Mouse (Mus musculus): ENCODE measurements at regions not wholly inside any gene's neighbourhood (a gene's known extent, or its start where the extent isn't known, plus 50 kb on each side); places are given as distances from the start of the nearest gene placed in this dataset.

DNA sequence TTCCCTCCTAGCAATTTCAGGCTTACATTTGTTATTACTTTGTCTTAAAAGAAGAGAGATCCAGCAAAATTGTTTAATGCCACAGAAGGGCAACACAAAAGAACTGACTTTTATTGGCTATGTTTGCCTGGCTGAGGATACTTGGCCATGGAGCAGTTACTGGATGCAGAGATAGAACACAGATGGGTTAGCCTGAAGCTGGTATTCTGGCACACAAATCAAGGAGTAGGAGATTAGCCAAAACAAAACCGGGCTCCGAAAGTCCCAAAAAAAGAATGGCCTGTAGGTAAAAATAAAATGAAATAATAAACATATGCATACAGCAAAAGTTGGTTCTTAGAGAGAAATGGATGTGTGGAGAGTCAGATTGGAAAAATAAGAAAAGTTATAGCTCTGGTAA lies 78.2 kb upstream of the Tmtc2 start:
- ATAC-seq (ENCODE audit: low FRiP score) = no peak
- 86% methylated on average over 2 of the region's 2 CpGs for WGBS
- no peaks in the 10 kb centered on the region for H3K4me1 ChIP-seq (ENCODE audit: control insufficient read depth, insufficient read depth, low read length)
- DNase-seq (ENCODE audit: low spot score, missing footprints) = peak; percentile 51
- H3K4me3 ChIP-seq (ENCODE audit: low read depth, low read length) = no peak overlapping the region
- H3K36me3 ChIP-seq (ENCODE audit: control insufficient read depth, insufficient read depth, low read length) = no peaks in the 10 kb centered on the region
- no peaks in the 10 kb centered on the region for H3K27me3 ChIP-seq (ENCODE audit: control insufficient read depth, insufficient read depth, low read length)
- no peak overlapping the region for H3K4me2 ChIP-seq
- no peak overlapping the region for H3K9ac ChIP-seq (ENCODE audit: low read length)
- H3K9me3 ChIP-seq (ENCODE audit: control insufficient read depth, low read length) = no peaks in the 10 kb centered on the region
- H3K27ac ChIP-seq (ENCODE audit: low read depth, low read length) = no peak overlapping the region

DNA sequence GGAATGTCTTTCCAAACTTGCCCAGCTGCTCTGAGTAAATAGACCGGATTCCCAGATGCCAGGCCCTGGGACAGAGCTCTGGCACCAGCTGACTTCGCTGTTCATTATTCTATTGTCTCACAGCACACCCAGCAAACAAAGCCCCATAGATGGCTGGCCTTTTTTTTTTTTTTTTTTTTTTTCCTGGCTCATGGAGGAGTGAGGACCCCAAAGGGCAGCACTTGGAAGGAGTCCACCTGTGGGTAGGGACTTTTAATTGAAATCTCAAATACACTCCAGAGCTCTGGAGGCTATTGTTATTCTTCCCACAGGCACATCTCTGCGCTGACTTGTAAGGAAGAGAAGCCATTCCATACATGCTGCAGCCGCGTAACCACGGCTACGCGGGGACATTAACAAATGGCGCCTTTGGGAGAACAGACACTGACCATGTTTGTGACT lies 64.8 kb upstream of the Tmtc2 start:
- Histone ChIP-seq H3K27me3 (ENCODE audit: control insufficient read depth, insufficient read depth, low read length) (no peaks in the 10 kb centered on the region), H3K36me3 (ENCODE audit: control insufficient read depth, insufficient read depth, low read length) (no peaks in the 10 kb centered on the region), H3K9me3 (ENCODE audit: control insufficient read depth, low read length) (no peaks in the 10 kb centered on the region), H3K4me1 (ENCODE audit: control insufficient read depth, insufficient read depth, low read length) (no peaks in the 10 kb centered on the region), H3K9ac (ENCODE audit: low read length) (no peak overlapping the region), H3K4me3 (ENCODE audit: low read depth, low read length) (no peak overlapping the region), H3K27ac (ENCODE audit: low read depth, low read length) (0 out of 2 replicates have a peak overlapping the region, but pooled peaks have one; percentile 48), H3K4me2 (no peak overlapping the region)
- ATAC-seq (ENCODE audit: low FRiP score) = peak; percentile 89
- peak; percentile 84 for DNase-seq (ENCODE audit: low spot score, missing footprints)
- 80% methylated on average over 9 of the region's 9 CpGs for WGBS

DNA sequence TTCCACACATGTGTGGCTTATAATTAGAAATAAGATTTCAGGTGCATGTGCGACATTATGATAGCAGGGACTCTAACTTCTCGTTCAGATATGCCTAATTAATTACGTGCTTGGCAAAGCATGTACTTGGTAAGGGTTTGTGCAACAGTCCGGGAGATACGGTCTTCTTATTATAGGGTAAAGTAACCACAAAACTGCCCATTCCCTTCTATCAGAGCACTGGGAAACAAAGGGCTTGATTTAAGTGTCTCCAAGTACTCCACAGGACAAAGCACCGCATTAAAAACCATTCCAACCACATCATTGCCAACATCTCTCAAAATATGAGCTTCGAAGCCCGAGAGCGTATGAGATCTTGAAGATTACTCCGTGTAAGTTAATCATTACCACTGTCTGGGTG lies 64.2 kb upstream of the Tmtc2 start:
- no peak overlapping the region for H3K4me3 ChIP-seq (ENCODE audit: low read depth, low read length)
- no peak for DNase-seq (ENCODE audit: low spot score, missing footprints)
- no peak; the same call in 1 of the 2 replicates for ATAC-seq (ENCODE audit: low FRiP score)
- no peak overlapping the region for H3K4me2 ChIP-seq
- H3K27me3 ChIP-seq (ENCODE audit: control insufficient read depth, insufficient read depth, low read length) = no peaks in the 10 kb centered on the region
- no peaks in the 10 kb centered on the region for H3K4me1 ChIP-seq (ENCODE audit: control insufficient read depth, insufficient read depth, low read length)
- peak overlapping the region; percentile 48 for H3K27ac ChIP-seq (ENCODE audit: low read depth, low read length)
- H3K9ac ChIP-seq (ENCODE audit: low read length) = no peak overlapping the region
- H3K36me3 ChIP-seq (ENCODE audit: control insufficient read depth, insufficient read depth, low read length) = no peaks in the 10 kb centered on the region
- H3K9me3 ChIP-seq (ENCODE audit: control insufficient read depth, low read length) = no peaks in the 10 kb centered on the region
- 84% methylated on average over 10 of the region's 10 CpGs for WGBS

DNA sequence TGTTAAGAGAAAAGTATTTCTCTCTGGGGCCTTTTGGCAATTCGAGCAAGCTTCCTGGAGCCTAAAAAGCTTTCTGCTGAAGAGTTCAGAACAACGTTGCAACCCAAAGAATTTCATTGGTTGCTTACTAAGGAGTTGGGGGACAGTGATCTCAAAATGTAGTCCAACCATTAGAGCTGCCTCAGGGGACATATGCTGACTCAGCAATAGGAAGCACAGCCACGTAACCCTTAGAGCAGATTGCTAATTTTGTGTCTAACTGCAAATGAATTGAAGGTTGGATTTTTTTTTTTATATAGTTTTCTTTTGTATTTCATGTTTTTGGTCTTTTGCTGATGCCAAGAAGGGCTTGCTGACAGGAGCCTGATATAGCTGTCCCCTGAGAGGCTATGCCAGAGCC lies 52.6 kb upstream of the Tmtc2 start:
- H3K4me2 ChIP-seq = no peak overlapping the region
- no peak overlapping the region for H3K27ac ChIP-seq (ENCODE audit: low read depth, low read length)
- ATAC-seq (ENCODE audit: low FRiP score) = no peak
- H3K9me3 ChIP-seq (ENCODE audit: control insufficient read depth, low read length) = no peaks in the 10 kb centered on the region
- no peak overlapping the region for H3K4me3 ChIP-seq (ENCODE audit: low read depth, low read length)
- no peaks in the 10 kb centered on the region for H3K27me3 ChIP-seq (ENCODE audit: control insufficient read depth, insufficient read depth, low read length)
- 84% methylated on average over 3 of the region's 3 CpGs for WGBS
- no peak overlapping the region for H3K9ac ChIP-seq (ENCODE audit: low read length)
- H3K4me1 ChIP-seq (ENCODE audit: control insufficient read depth, insufficient read depth, low read length) = peaks cover 4% of the 10 kb centered on the region; the same call in 1 of the 2 replicates
- no peaks in the 10 kb centered on the region for H3K36me3 ChIP-seq (ENCODE audit: control insufficient read depth, insufficient read depth, low read length)
- no peak for DNase-seq (ENCODE audit: low spot score, missing footprints)

DNA sequence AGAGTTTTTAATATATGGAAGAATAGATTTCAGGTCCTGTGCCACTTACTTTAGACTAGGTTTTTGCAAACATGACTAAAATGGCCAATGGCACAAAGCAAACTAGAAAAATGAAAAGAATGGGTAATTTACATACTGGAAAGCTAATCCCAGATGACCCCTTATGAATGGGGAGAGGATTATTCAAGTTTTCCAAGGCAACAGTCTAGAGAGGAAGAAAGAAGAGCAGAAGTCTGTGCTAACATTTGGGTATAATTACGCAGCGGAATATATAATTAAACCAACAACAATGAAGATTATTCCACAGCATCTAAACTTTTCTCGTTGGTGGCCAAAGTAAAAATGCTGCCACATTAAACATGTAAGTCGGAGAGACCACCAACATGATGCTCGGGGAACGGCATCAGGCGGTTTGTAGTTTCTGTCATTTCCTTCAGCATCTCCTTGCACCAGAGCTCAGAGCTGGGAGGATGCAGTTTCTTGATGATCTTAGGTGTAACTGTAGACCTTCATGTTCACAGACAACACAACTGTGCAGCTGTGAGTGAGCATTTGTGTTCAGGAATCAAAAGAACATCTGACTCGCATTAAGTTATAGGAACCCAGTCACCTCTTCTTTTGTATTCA lies 51.2 kb upstream of the Tmtc2 start:
- Histone ChIP-seq H3K27ac (ENCODE audit: low read depth, low read length) (no peak overlapping the region), H3K4me3 (ENCODE audit: low read depth, low read length) (no peak overlapping the region), H3K27me3 (ENCODE audit: control insufficient read depth, insufficient read depth, low read length) (no peaks in the 10 kb centered on the region), H3K9ac (ENCODE audit: low read length) (no peak overlapping the region), H3K36me3 (ENCODE audit: control insufficient read depth, insufficient read depth, low read length) (no peaks in the 10 kb centered on the region), H3K9me3 (ENCODE audit: control insufficient read depth, low read length) (no peaks in the 10 kb centered on the region), H3K4me2 (no peak overlapping the region), H3K4me1 (ENCODE audit: control insufficient read depth, insufficient read depth, low read length) (peaks cover 4% of the 10 kb centered on the region; the same call in 1 of the 2 replicates)
- ATAC-seq (ENCODE audit: low FRiP score) = peak; percentile 81
- DNase-seq (ENCODE audit: low spot score, missing footprints) = peak; percentile 85
- WGBS = 50% methylated on average over 8 of the region's 8 CpGs
